Mouse (Mus musculus): Measurements from ENCODE around the gene Polr3f.

Gene Polr3f

GRCm38 (mm10) chr2:144526981-144527820, at the start of gene Polr3f, which contains the start of gene Dzank1:
Gene Polr3f, plus strand, starts transcription at chr2:144527718.
Gene Dzank1, minus strand, starts transcription at chr2:144527414.
- peak; percentile 94 to 95 for DNase-seq

DNA sequence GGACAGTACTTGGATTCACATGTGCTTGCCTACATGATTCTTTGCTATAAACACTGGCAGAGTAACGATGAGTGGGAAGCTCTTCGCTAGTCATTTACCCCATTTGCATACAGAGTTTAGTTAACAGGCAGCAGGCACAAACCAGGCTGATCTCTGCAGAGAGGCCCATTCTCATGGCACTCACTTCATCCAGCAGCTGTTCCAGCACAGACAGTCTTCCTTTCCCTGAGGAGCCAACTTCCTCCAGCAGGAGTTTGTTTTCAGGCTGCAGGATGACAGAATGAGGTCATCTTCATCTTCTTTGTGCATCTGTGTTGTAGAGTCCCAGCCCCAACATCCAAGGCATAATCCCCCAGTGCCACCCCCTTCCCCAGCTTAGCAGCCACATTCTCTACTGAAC, 48.1 kb upstream of the Polr3f start:
- DNase-seq: no peak

DNA sequence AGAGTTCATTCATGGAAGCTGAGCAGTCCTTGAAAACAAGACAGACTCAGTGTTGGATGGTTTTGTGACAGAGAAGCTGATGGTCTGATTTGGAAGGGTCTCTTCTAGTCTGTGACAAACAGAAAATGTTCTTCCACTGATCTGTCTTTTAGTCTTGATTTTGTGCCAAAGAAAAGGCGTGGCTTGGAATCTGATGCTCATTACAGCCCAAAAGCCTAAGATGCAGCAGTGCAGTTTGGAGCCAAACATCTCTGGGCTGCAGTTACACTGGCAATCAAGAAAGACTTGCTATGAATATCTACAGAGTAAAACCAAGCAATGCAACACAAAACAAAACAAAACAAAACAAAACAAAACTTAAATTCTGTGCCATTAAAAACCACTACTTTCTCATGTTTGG, 43.4 kb upstream of the Polr3f start:
- DNase-seq: no peak

GRCm38 (mm10) chr2:144485439-144485838, 42.1 kb upstream of the Polr3f start:
- DNase-seq: no peak

- no peak for DNase-seq
Measured at GRCm38 (mm10) chr2:144487476-144487875, 40.0 kb upstream of the Polr3f start.

GRCm38 (mm10) chr2:144489342-144489741, 38.2 kb upstream of the Polr3f start:
- DNase-seq: no peak

GRCm38 (mm10) chr2:144502134-144502533, 25.4 kb upstream of the Polr3f start:
- no peak for DNase-seq

DNA sequence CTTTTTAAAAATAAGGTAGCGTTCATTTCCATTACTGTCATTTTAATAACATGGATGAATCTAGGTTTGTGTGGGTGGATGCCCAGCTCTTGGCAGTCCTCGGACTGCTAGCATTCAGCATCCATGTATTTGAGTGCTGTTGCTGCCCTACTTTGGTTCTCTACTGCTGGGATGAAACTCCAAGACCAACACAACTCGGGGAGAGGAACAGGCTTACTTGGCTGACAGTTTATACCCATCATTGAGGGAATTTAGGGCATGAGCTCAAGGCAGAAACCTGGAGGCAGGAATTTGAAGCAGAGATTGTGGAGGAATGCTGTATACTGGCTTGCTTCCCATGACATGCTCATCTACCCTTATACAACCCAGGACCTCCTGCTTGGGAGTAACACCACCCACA, 12.9 kb upstream of the Polr3f start:
- no peak for DNase-seq

DNA sequence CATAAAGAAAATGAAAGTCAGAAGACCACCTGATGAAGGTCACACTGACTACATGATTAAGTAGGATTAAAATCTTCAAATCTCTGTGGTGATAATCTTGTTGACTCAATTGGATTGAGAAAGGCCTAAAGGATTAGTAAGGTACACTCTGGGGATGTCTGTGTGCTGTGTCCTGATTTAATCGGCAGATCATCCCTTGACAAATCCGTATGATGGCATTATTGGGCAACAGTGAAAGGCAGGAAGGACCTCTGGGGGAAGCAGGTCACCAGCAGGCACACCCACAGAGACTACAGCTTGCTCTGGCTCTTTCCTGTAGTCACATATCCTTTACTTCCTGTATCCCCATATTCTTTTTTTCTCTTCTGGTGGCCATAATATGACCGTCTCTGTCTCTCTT, 7.7 kb upstream of the Polr3f start:
- no peak for DNase-seq

DNA sequence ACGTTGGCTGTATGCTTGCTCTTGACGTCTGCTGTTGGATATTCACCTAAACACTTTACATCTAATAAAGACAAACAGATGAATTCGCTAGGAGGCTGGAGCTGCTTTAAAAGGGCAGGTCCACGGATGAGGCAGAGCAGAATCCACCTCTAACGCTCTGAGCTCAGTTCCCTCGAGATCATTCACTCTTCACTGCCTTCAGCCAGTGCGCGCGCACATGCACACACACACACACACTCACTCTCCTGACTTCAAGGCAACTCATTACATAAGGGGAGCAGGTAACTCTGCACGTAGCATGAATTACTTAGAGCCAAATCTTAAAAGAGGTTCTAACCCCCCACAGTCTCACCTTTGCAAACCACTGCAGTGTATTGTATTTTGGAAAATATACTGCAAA, 1.7 kb upstream of the Polr3f start:
- DNase-seq: no peak

DNA sequence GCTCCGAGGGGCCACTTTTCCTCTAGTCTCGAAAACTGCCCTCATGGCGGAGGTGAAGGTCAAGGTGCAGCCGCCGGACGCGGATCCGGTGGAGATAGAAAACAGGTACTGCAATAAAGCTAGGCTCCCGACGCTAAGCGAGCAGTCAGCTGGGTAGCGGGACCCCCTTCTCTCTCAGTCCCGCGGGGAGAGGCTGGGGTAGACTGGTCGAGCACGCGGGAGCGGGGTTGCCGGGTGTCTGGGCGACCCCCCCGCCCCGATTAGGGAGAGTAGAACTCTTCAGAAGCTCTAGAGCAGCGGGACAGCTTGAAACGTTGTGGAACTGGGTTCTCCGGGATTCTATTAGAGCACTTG, 280 bp downstream of the Polr3f start:
- DNase-seq: no peak

DNA sequence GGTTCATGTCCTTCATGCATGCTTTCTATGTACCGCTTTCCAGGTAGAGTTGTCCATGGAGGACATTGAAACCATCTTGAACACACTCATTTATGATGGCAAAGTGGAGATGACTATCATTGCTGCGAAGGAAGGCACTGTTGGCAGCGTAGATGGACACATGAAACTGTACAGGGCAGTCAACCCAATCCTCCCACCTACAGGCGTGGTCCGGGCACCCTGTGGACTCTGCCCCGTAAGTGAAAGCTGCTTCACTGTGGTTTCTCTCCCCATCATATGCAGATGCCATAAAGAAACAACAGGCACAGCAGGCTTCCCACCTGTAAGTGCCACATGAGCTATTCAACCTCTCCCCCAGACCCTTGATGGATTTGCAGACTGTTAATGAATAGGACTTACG, 9.6 kb downstream of the Polr3f start:
- DNase-seq: no peak

- no peak for DNase-seq
Measured at GRCm38 (mm10) chr2:144541246-144541645, 13.7 kb downstream of the Polr3f start.

DNA sequence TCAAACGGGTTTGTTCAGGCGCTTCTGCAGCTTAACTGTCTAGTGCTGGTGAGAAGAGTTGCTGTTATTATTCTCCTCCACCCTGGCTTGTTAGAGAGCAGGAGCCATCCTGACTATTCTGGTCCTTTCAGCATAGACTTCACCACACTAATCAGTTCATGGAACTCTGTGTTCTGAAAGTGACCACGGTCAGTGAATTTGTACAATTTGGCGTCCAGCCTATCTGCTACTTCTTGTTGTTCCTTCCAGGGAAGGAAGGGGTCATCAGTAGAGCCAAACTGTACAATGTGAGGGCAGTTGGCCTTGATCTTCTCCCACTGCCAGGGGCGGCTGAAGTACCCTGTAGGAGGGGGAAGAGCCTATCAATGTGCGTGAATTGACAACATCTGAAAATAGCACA, 16.2 kb downstream of the Polr3f start:
- no peak for DNase-seq

DNA sequence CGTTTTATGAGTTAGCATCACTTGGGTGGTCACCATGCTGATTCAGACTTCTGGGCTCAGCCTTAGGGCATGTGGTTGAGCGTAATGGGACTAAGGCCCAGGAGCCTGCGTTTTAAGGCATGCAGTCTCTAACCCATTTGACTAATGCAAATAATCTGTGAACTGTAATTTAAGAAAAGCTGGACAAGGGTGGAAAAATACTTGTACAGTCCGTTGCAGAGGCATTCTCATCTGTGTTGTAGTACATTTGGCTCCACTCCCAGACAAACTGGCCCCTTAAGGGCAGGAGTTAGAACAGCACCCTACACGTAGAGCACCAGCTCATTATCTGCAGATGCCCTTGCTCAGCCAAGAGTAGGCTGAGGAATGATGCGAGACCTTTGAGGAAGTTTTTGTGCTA, 17.1 kb downstream of the Polr3f start:
- no peak for DNase-seq

GRCm38 (mm10) chr2:144545061-144545460, 17.5 kb downstream of the Polr3f start:
- DNase-seq: no peak

DNA sequence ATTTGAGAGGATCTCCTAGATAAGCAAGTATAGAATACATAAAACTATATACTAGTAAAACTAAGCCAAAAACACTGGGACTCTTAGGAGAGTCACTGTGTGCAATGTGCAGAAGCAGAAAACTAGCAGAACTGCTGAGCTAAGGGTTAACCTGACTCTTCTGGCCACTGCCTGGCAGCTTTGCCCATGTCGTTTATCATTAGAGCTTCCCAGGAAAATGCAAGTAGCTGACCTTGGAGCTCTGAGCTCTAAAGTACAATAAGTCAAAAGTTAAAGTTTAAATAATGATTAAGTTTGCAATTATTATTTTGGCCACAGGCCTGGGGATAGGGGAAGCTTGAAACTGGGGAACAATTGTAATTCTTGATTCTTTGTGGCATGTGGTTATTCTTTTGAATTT, 18.0 kb downstream of the Polr3f start:
- DNase-seq: no peak

- DNase-seq: no peak
Measured at GRCm38 (mm10) chr2:144547559-144547958, 20.0 kb downstream of the Polr3f start.

DNA sequence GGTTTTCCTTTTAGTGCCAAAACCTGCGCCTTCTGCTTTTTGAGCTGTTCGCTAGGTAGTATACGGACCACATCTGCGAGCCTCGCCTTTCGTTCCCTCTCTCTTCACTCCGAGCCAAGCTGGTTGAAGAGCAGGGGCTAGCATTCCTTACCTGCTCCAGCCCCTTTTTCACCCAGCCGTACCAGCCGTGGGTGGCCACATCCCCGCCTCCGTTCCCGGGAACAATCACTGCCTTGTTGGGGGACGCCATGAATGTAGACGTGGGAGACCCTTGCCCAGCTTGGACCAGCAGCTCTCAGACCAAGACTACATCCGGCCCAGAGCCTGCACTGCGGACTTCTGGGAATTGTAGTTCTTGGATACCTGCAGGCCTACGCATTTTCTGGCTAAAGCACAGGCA, 23.0 kb downstream of the Polr3f start, which contains the start of gene Rbbp9:
Rbbp9 (minus strand) TSS at position 341 of the 400 bp plus-strand sequence.
- DNase-seq: peak; percentile 40 to 42

DNA sequence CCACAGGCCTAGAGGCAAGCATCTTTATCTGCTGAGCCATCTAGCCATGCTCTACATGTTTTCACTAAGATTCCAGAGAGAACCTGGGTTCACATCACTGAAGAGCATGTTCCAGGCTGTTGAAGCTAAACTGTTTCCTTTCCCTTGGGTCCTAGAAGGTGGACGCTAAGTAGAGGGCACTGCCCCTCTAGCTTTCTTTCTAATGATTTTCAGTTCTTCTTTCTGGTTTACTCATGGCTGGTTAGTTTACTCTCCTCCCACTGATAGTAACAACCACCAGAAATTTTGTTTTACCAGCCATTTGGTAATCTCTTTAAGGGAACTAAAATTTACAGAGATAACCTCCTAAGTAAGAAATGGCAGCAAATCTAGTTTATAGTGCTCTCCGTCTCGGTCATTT, 26.4 kb downstream of the Polr3f start:
- DNase-seq: no peak

DNA sequence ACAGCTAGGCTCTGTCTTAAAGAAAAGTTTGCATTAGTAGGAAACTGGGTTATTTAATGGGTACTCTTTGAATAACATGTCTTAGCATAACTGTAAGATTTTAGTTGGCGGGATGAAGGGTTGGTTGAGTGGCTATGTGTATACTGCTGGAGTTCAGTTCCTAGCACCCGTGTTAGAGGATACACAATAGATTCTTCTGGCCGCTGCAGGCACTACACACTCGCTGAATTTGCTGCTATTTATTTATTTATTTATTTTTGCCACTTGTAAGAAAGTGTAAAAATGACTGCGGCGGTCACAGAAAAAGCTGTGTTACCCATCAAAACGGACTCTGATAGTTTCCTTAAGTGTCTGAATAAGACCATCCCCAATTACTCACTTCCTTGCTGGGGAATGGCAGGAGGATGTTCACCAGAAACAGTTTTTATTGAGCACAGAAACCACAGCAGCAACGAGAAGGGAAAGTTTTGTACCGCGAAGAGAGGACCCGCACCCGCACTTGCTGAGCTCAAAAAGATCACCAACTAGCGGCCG, 27.8 kb downstream of the Polr3f start:
- no peak for DNase-seq

GRCm38 (mm10) chr2:144555820-144556552, 28.5 kb downstream of the Polr3f start, which contains the start of gene Sec23b:
Gene Sec23b, plus strand, starts transcription at chr2:144556229.
- peak; percentile 92 to 95 for DNase-seq

GRCm38 (mm10) chr2:144588723-144589122, 61.2 kb downstream of the Polr3f start:
- no peak for DNase-seq

All from thymus, adult 18-20 months (tissue).